Mouse (Mus musculus) heart, embryonic 14.5 days (tissue): ENCODE measurements around the gene 1700123O20Rik. TPM values are rescaled to one million over a fixed set of nuclear protein-coding genes. Genes with fewer than 3 reads are reported as not detected.
A peak's percentile ranks its signal among the peaks of the same experiment; 100 is the strongest.

ENCODE experiments used
- ATAC-seq: fragments of 200-750 bp; cut with Nextera tagmentation; 2 replicates; pipeline ENCODE4 v1.8.0; 2017; ENCODE audit warnings: low read depth, moderate TSS enrichment; ENCODE audit not compliant: insufficient number of reproducible peaks, insufficient read depth, low FRiP score
- H3K27ac ChIP-seq, 2 experiments: fragments of 200-500 bp in 1 of 2; fragments of 300-500 bp in 1 of 2; sonication (generic) in 1 of 2; replicated peaks in 1 of 2; 2 replicates each; pipeline ENCODE4 v1.5.1; 2012 to 2014; ENCODE audit warnings: low read depth in 2 of 2, low read length in 2 of 2, control low read depth in 1 of 2, mild to moderate bottlenecking in 1 of 2, mixed read lengths in 1 of 2; ENCODE audit not compliant: control insufficient read depth in 1 of 2, insufficient read depth in 1 of 2
- H3K27me3 ChIP-seq: fragments of 300-500 bp; sonication (generic); 2 replicates; pipeline ENCODE4 v1.6.1; 2014; ENCODE audit warnings: mild to moderate bottlenecking, low read length, control low read depth; ENCODE audit not compliant: control insufficient read depth, insufficient read depth
- H3K36me3 ChIP-seq: fragments of 300-500 bp; sonication (generic); 2 replicates; pipeline ENCODE4 v1.6.1; 2014; ENCODE audit warnings: mild to moderate bottlenecking, control low read depth, low read length, mixed read lengths; ENCODE audit not compliant: control insufficient read depth, insufficient read depth
- H3K4me1 ChIP-seq, 2 experiments: fragments of 200-500 bp in 1 of 2; fragments of 300-500 bp in 1 of 2; sonication (generic) in 1 of 2; 2 replicates each; pipeline ENCODE4 v1.6.1; 2012 to 2014; ENCODE audit warnings: low read length in 2 of 2, control low read depth in 1 of 2, mixed read lengths in 1 of 2; ENCODE audit not compliant: control insufficient read depth in 2 of 2, insufficient read depth in 2 of 2
- H3K4me2 ChIP-seq: fragments of 300-500 bp; sonication (generic); 2 replicates; pipeline ENCODE4 v1.6.1; 2014; ENCODE audit warnings: mild to moderate bottlenecking, low read length
- H3K4me3 ChIP-seq, 2 experiments: fragments of 200-500 bp in 1 of 2; fragments of 300-500 bp in 1 of 2; sonication (generic) in 1 of 2; 2 replicates each; pipeline ENCODE4 v1.5.1; 2012 to 2014; ENCODE audit warnings: low read length in 2 of 2, mild to moderate bottlenecking in 2 of 2, control low read depth in 1 of 2, low read depth in 1 of 2, moderate library complexity in 1 of 2; ENCODE audit not compliant: control insufficient read depth in 1 of 2, insufficient read depth in 1 of 2
- H3K9ac ChIP-seq: fragments of 300-500 bp; sonication (generic); 2 replicates; pipeline ENCODE4 v1.6.1; 2014; ENCODE audit warnings: mild to moderate bottlenecking, low read length
- H3K9me3 ChIP-seq: fragments of 300-500 bp; sonication (generic); 2 replicates; pipeline ENCODE4 v1.6.1; 2016; ENCODE audit warnings: low read length, control low read depth; ENCODE audit not compliant: control insufficient read depth
- WGBS: fragments of 180-500 bp; shearing (Covaris S2); extraction: QIAGEN DNeasy Blood & Tissue Kit; methylation state at CpG from one replicate; pipeline ENCODE4 v1.1.7; 2014; 5-methylcytosine and 5-hydroxymethylcytosine counted together
- polyA plus RNA-seq: library from polyadenylated mRNA; unstranded; fragments of >200 nt; fragmentation: Nextera tagmentation; extraction: Ambion mirVana; gene quantifications from 2 replicates; pipeline ENCODE4 v1.2.1, GENCODE M21; 2014

Gene 1700123O20Rik
- polyA plus RNA-seq: 47.3 and 49.8 TPM in 2 replicates

DNA sequence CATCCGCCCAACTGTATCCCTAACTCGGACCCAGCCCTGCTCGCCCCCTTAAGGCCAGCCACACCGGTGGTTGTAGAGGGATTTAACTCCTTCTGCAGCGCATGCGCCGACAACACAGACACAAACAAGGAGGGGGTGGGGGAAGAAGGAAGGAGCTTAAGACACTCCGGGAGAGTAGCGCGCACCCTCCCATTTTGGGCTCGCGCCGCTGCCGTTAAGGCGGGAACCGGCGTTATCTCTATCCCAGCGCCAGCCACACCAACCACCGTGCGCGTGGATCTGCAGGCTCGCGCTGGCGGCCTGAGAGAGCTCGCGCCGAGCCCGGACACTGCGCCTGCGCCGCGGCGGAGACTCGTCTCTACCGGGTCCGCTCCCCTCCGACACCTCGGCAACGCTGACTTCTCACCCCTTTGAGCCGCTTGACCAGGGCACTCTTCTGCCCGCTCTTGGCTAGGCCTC is at the start of gene 1700123O20Rik:
TSS of gene 1700123O20Rik (plus strand) at position 154 of the 459 bp plus-strand sequence.
- peak within 1 kb of the TSS; percentile 82 to 90 for H3K4me3 ChIP-seq
- WGBS: under 1% methylated on average over 41 of the region's 41 CpGs
- H3K9ac ChIP-seq: peak within 1 kb of the TSS; percentile 99
- H3K36me3 ChIP-seq: peaks cover 56% of the 10 kb centered on the region
- H3K9me3 ChIP-seq: no peaks in the 10 kb centered on the region
- peak within 1 kb of the TSS; percentile 96 to 97 for H3K27ac ChIP-seq
- peak; percentile 76 for ATAC-seq
- no peaks in the 10 kb centered on the region for H3K27me3 ChIP-seq
- H3K4me1 ChIP-seq: peaks cover 0 to 16% of the 10 kb centered on the region in 2 experiments; a peak in 2 of 4 replicates
- peak within 1 kb of the TSS; percentile 89 for H3K4me2 ChIP-seq

DNA sequence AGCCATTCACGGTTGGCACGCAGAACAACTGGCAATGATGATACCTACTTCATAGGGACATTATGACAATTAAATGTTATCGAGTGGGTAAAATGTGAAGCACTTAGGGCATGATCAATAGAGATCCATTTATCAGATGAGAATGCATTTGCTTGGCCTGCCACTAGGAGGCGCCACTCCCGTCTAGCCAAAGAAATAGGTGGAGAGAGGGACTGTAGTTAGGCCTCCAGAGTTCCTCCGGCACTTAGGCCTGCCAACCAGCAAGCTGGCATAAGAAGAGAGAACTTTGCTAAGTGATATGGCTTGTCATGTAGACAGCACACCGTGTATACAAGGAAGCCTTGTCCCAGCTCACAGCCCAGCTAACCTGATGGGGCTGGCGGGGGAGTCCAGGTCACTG is 49.1 kb upstream of the 1700123O20Rik start:
- Histone ChIP-seq H3K9me3 (no peaks in the 10 kb centered on the region), H3K4me1 (peaks cover 4% of the 10 kb centered on the region in 2 experiments; a peak in 2 of 4 replicates), H3K36me3 (peaks cover 41% of the 10 kb centered on the region), H3K27ac (no peak overlapping the region), H3K4me3 (no peak overlapping the region), H3K9ac (no peak overlapping the region), H3K27me3 (no peaks in the 10 kb centered on the region), H3K4me2 (no peak overlapping the region)
- no peak for ATAC-seq
- WGBS: 57% methylated on average over 8 of the region's 8 CpGs

DNA sequence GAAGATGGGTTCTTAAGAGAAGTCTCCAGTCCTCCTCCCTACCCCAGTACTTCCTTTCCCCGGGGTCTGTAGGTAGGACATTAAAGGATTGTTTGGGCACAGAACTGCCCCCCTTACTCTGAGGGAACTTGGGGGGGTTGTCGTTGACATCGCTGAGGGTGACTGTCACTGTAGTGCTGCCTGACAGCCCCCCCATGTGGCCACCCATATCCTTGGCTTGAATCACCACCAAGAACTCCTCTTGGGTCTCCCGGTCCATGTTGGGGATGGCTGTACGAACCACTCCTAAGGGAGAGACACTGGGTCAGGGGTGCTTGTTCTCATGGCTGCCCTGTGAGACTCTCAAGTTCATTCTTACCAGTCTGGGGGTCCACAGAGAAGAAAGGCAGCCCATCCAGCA is 47.8 kb upstream of the 1700123O20Rik start:
- Histone ChIP-seq H3K27me3 (no peaks in the 10 kb centered on the region), H3K9ac (no peak overlapping the region), H3K27ac (no peak overlapping the region), H3K36me3 (peaks cover 41% of the 10 kb centered on the region), H3K4me2 (no peak overlapping the region), H3K4me1 (peaks cover 4% of the 10 kb centered on the region in 2 experiments; a peak in 2 of 4 replicates), H3K9me3 (no peaks in the 10 kb centered on the region), H3K4me3 (no peak overlapping the region)
- 69% methylated on average over 5 of the region's 5 CpGs for WGBS
- no peak for ATAC-seq

DNA sequence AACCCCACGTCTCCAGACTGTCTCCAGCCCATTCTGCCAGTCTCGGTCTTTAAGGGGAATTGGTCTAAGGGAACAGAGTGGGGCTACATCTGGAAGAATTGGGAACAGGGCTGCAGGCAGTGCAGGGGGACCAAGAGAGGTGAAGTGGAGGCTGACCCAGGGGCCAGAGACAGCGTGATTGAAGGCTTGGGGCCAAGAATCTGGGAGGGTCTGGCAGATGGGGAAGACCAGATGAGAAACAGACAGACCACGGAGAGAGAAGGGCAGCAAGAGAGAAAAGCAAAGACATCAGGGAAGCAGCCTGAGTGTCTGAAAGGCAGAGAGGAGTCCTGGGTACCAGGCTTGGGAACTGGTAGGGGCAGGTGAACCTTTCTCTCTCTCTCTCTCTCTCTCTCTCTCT is 45.9 kb upstream of the 1700123O20Rik start:
- H3K4me2 ChIP-seq: peak overlapping the region; percentile 98; the same call in 1 of the 2 replicates
- no peak overlapping the region for H3K27ac ChIP-seq
- ATAC-seq: no peak
- H3K36me3 ChIP-seq: peaks cover 52% of the 10 kb centered on the region
- H3K4me1 ChIP-seq: peaks cover 4% of the 10 kb centered on the region in 2 experiments; a peak in 2 of 4 replicates
- H3K9ac ChIP-seq: no peak overlapping the region
- 37% methylated on average over 4 of the region's 4 CpGs for WGBS
- H3K4me3 ChIP-seq: no peak overlapping the region; a peak in 1 of 4 replicates
- H3K27me3 ChIP-seq: no peaks in the 10 kb centered on the region
- H3K9me3 ChIP-seq: no peaks in the 10 kb centered on the region

DNA sequence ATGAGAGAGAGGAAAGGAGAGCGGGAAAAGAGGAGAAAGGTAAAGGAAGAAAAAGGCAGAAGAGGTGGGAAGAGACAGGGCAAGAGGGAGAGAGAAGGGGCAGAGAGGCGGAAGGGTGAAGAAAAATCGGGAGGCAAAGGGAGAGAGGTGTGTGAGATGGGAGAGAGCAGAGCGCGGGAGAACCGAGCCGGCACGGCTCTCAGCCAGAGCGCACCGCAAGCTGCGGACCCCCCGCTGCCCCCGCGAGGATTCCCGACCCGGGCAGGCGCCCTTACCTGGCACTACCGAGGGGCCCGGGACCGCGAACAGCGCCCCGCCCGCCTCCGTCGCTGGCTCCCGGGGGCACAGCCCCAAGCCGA is 45.1 kb upstream of the 1700123O20Rik start, which contains the start of gene Gm17606:
TSS of gene Gm17606 (plus strand) at position 7 of the 359 bp plus-strand sequence.
- peak within 1 kb of the TSS; percentile 30 to 60 for H3K27ac ChIP-seq
- H3K27me3 ChIP-seq: no peaks in the 10 kb centered on the region
- 0% methylated on average over 25 of the region's 28 CpGs for WGBS
- H3K9me3 ChIP-seq: no peaks in the 10 kb centered on the region
- ATAC-seq: no peak; the same call in 1 of the 2 replicates
- H3K9ac ChIP-seq: peak within 1 kb of the TSS; percentile 85
- peaks cover 56% of the 10 kb centered on the region for H3K36me3 ChIP-seq
- peak within 1 kb of the TSS; percentile 98 for H3K4me2 ChIP-seq
- peak within 1 kb of the TSS; percentile 65 to 73 for H3K4me3 ChIP-seq
- H3K4me1 ChIP-seq: peaks cover 4% of the 10 kb centered on the region in 2 experiments; a peak in 2 of 4 replicates

DNA sequence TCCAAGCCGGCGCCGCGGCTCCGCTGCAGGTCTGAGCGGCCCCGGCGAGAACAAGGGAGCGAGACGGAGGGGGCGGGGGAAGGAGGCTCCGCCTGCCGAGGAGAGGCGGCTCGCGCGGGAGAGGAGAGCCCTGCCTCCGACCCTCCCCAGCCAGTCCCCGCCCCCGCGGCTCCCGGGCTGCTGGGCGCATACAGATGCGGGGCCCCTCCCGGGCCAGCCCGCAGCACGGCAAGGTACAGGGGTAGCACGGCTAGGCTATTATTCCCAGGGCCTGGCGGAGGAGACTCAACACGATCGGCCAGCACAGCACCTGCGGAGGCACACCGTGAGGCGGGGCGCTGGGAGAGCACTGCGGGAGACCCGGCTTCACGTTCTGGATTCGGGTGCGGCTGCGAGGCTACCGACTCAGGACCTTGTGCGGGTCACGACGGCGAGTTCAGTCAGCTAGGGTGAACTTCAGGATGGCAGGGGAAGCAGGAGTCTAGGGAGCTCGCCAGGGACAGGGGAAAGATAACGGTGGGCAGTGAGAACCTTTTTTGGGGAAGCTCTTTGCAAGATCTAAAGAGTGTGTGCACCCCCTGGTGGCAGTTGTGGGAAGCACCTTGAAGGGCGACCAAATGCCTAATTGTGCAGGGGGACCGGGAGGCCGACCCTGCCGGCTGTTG is 44.6 kb upstream of the 1700123O20Rik start, which contains the start of gene Cdh24:
TSS of gene Cdh24 (minus strand) at position 60 of the 665 bp plus-strand sequence.
- H3K27ac ChIP-seq: peak within 1 kb of the TSS; percentile 30 to 60
- H3K4me2 ChIP-seq: peak within 1 kb of the TSS; percentile 98
- H3K27me3 ChIP-seq: no peaks in the 10 kb centered on the region
- peaks cover 4% of the 10 kb centered on the region in 2 experiments; a peak in 2 of 4 replicates for H3K4me1 ChIP-seq
- no peaks in the 10 kb centered on the region for H3K9me3 ChIP-seq
- H3K9ac ChIP-seq: peak within 1 kb of the TSS; percentile 85
- peaks cover 56% of the 10 kb centered on the region for H3K36me3 ChIP-seq
- peak; percentile 85 for ATAC-seq
- peak within 1 kb of the TSS; percentile 65 to 73 for H3K4me3 ChIP-seq
- WGBS: 1% methylated on average over 46 of the region's 52 CpGs

DNA sequence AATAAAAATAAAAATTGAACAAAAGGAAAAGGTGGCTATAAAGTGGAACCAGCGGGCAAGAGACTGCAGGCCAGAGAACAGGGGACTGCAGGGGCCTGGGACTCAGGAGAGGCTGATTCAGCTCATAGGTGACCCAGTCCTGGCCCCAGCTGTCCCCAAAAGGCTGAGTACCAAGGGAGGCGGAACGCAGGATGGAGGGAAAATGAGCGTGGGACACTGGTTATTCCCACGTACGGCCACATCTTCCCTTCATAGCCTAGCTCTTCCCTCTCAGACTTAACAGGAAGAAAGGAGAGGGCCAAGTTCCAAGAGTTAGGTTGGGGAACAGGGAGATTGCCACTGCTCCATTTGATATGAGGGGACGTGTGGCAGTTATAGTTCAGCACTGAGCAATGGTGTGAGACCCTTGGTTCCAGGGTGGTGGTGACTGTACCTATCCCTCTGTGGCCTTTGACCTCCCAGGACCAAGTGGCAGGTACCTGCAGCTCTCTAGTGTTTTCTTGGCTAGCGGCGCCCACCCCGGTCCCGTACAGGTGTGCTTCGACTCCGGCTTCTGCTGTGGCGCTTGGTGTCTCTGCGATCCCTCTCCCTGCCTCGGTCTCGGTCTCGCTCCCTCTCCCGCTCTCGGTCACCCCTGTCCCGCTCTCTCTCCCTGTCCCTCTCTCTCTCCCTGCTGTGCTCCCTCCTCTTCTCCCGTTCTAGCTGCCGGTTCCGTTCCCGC is 43.6 kb upstream of the 1700123O20Rik start:
- ATAC-seq: no peak
- H3K9ac ChIP-seq: no peak overlapping the region
- 82% methylated on average over 25 of the region's 25 CpGs for WGBS
- H3K4me3 ChIP-seq: no peak overlapping the region
- no peak overlapping the region for H3K27ac ChIP-seq
- H3K4me2 ChIP-seq: no peak overlapping the region
- H3K4me1 ChIP-seq: peaks cover 4% of the 10 kb centered on the region in 2 experiments; a peak in 2 of 4 replicates
- peaks cover 61% of the 10 kb centered on the region for H3K36me3 ChIP-seq
- no peaks in the 10 kb centered on the region for H3K9me3 ChIP-seq
- no peaks in the 10 kb centered on the region for H3K27me3 ChIP-seq
